Mouse (Mus musculus): ENCODE results near the gene Arhgap18. TPM values are rescaled to one million over a fixed set of nuclear protein-coding genes. Genes with fewer than 3 reads are reported as not detected.

The Arhgap18 gene
- polyA plus RNA-seq, 1 experiment = 2.0 TPM

DNA sequence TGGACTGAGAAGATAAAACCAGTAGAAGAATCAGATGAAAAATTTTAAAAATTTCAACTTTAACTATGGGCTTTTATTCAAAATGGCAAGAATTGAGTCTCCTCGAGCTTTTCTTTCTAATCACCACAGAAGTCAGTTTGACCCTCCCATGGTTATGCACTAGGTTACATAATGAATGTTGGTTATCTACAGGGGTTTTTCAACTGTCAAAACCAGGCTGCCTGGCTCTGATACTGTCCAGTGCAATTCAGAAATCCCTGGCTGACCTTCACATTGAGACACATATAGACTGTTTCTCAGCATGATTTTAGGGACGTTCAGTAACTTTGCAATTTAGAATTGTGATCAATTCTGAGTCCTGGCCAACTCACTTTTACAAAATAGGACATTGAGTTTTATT, 195.1 kb downstream of the Arhgap18 start:
- Histone ChIP-seq H3K79me2 (ENCODE audit: control insufficient read depth, insufficient read depth) (no peaks in the 10 kb centered on the region), H3ac (ENCODE audit: control insufficient read depth, insufficient read length, low read depth) (no peak overlapping the region), H3K27me3 (ENCODE audit: control insufficient read depth, insufficient read depth, insufficient read length) (no peaks in the 10 kb centered on the region), H3K79me3 (ENCODE audit: low read depth) (no peaks in the 10 kb centered on the region), H3K4me3 (ENCODE audit: insufficient read depth, poor library complexity, severe bottlenecking) (no peak overlapping the region), H3K36me3 (ENCODE audit: control insufficient read depth, insufficient read depth) (no peaks in the 10 kb centered on the region)
- TF ChIP-seq FOSL1 (IDR thresholded peaks at IDR 0.05; ENCODE audit: insufficient read depth, low read length, poor library complexity, severe bottlenecking) = no peak
- no peak for TF ChIP-seq MYOD1 (IDR thresholded peaks at IDR 0.05; ENCODE audit: control insufficient read depth, insufficient read length, low read depth)
- no peak for TF ChIP-seq CTCF (IDR thresholded peaks at IDR 0.05; ENCODE audit: control insufficient read depth, insufficient read depth, insufficient read length)

DNA sequence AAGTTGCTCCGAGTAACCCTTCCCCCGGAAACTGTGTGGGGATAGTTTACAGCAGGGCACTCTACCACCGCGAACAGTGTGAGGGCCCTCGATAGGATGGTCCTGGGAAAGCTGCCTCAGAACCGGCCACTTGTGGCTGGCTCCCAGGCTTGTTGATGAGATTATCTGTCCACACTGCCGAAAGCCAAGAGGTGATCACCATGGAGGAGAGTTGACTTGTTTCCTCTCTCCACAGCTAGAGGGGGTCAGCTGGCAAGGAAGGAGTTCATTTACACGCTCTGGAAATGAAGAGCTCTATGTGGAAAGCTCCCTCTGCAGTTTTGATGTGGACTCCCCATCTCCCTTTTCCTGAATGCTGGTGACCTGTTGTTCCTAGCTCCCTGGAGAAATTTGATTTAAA, 196.4 kb downstream of the Arhgap18 start:
- H3K4me3 ChIP-seq (ENCODE audit: insufficient read depth, poor library complexity, severe bottlenecking) = no peak overlapping the region
- no peaks in the 10 kb centered on the region for H3K79me2 ChIP-seq (ENCODE audit: control insufficient read depth, insufficient read depth)
- no peak for TF ChIP-seq CTCF (IDR thresholded peaks at IDR 0.05; ENCODE audit: control insufficient read depth, insufficient read depth, insufficient read length)
- no peak for TF ChIP-seq FOSL1 (IDR thresholded peaks at IDR 0.05; ENCODE audit: insufficient read depth, low read length, poor library complexity, severe bottlenecking)
- no peak for TF ChIP-seq MYOD1 (IDR thresholded peaks at IDR 0.05; ENCODE audit: control insufficient read depth, insufficient read length, low read depth)
- no peak for TF ChIP-seq CEBPB (IDR thresholded peaks at IDR 0.05; ENCODE audit: low read depth)
- TF ChIP-seq MAX (IDR thresholded peaks at IDR 0.05) = no peak
- TF ChIP-seq MYOG (IDR thresholded peaks at IDR 0.05; ENCODE audit: control insufficient read depth, extremely low read depth, insufficient read length) = no peak
- no peak for TF ChIP-seq USF1 (IDR thresholded peaks at IDR 0.05; ENCODE audit: low read depth)
- no peaks in the 10 kb centered on the region for H3K27me3 ChIP-seq (ENCODE audit: control insufficient read depth, insufficient read depth, insufficient read length)
- H3ac ChIP-seq (ENCODE audit: control insufficient read depth, insufficient read length, low read depth) = no peak overlapping the region
- no peaks in the 10 kb centered on the region for H3K79me3 ChIP-seq (ENCODE audit: low read depth)
- no peaks in the 10 kb centered on the region for H3K36me3 ChIP-seq (ENCODE audit: control insufficient read depth, insufficient read depth)

DNA sequence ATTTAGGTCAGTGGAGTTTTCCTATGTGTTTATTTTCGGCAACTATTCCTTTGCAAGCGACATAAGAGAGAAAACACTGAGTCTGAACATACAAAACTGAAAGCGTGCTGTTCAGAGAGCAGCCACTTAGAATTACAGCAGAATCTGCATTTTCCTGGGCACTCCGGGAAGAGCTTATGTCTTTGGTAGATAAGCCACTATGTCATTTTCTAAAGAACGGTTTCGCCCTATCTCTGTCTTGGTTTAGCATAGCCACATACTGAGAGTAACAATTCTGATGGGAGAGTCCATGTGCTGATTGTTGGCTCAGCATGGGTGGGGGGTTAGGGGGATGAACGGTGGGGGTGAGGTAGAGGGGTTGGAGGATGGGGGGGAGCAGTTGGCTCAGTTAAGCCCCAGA, 197.2 kb downstream of the Arhgap18 start:
- H3K79me2 ChIP-seq (ENCODE audit: control insufficient read depth, insufficient read depth) = no peaks in the 10 kb centered on the region
- H3K36me3 ChIP-seq (ENCODE audit: control insufficient read depth, insufficient read depth) = no peaks in the 10 kb centered on the region
- no peaks in the 10 kb centered on the region for H3K27me3 ChIP-seq (ENCODE audit: control insufficient read depth, insufficient read depth, insufficient read length)
- H3ac ChIP-seq (ENCODE audit: control insufficient read depth, insufficient read length, low read depth) = no peak overlapping the region
- H3K4me3 ChIP-seq (ENCODE audit: insufficient read depth, poor library complexity, severe bottlenecking) = no peak overlapping the region
- H3K79me3 ChIP-seq (ENCODE audit: low read depth) = no peaks in the 10 kb centered on the region
- TF ChIP-seq FOSL1 (IDR thresholded peaks at IDR 0.05; ENCODE audit: insufficient read depth, low read length, poor library complexity, severe bottlenecking) (no peak), CTCF (IDR thresholded peaks at IDR 0.05; ENCODE audit: control insufficient read depth, insufficient read depth, insufficient read length) (no peak), MAX (IDR thresholded peaks at IDR 0.05) (no peak), USF1 (IDR thresholded peaks at IDR 0.05; ENCODE audit: low read depth) (no peak), MYOG (IDR thresholded peaks at IDR 0.05; ENCODE audit: control insufficient read depth, extremely low read depth, insufficient read length) (no peak), MYOD1 (IDR thresholded peaks at IDR 0.05; ENCODE audit: control insufficient read depth, insufficient read length, low read depth) (no peak), CEBPB (IDR thresholded peaks at IDR 0.05; ENCODE audit: low read depth) (no peak)

DNA sequence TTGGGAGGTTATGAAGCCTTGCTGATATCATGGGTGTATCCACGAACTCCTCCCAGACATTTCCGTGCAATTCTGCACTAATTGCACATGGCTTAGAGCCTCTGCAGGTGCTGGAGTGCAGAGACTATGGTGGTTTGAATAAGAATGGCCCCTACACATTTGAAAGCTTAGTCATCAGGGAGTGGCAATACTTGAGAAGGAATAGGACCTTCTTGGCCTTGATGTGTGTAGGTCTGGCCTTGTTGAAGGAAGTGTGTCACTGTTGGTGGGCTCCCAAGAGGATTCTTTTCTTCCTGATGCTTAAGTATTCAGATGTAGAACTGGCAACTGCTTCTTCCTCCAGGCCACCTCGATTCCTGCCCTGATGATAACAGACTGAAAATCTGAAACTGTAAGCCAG, 205.3 kb downstream of the Arhgap18 start:
- Histone ChIP-seq H3ac (ENCODE audit: control insufficient read depth, insufficient read length, low read depth) (no peak overlapping the region), H3K27me3 (ENCODE audit: control insufficient read depth, insufficient read depth, insufficient read length) (no peaks in the 10 kb centered on the region), H3K4me3 (ENCODE audit: insufficient read depth, poor library complexity, severe bottlenecking) (no peak overlapping the region), H3K79me2 (ENCODE audit: control insufficient read depth, insufficient read depth) (no peaks in the 10 kb centered on the region), H3K36me3 (ENCODE audit: control insufficient read depth, insufficient read depth) (no peaks in the 10 kb centered on the region), H3K79me3 (ENCODE audit: low read depth) (no peaks in the 10 kb centered on the region)
- no peak for TF ChIP-seq MYOD1 (IDR thresholded peaks at IDR 0.05; ENCODE audit: control insufficient read depth, insufficient read length, low read depth)
- peak; percentile 86 for TF ChIP-seq MAX (IDR thresholded peaks at IDR 0.05)
